Mouse (Mus musculus): Measurements from ENCODE around the gene Ap4b1. TPM values are rescaled to one million over a fixed set of nuclear protein-coding genes. Genes with fewer than 3 reads are reported as not detected.

The Ap4b1 gene
- total RNA-seq, 1 experiment = 12.8 TPM

DNA sequence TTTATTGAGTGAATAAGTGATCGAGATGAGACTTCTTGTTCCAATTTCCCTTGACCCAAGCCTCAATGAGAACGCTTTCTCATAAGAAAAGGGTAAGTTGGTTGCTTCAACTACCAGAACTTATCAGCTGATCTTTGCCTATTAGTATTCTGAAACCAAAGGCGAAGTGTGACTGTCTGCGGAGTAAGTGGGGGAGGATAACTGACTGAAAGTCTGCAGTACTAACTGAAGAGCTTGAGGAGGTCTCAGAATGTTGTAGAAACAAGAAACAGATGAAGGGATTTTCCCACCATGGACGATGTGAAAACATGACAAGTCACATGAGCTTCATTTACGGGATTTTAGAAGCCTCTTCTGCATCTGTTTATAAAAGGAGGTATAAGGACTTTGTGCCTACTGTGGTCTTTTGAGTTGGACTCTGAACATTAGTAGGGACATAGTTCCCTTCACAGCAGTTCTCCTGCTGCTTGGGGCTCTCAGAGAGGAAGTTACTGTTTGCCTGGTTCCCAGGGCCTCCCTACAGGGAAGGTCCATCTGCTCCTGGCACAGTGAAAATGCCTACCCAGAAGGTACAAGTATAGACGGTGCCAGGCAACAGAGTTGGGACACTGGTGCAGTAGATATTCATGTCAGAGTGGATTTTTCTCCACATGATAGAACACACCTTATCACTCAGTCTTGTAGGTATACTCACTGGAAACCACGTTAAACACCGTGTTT lies 41.5 kb downstream of the Ap4b1 start:
- peaks cover 0 to 3% of the 10 kb centered on the region in 2 experiments; a peak in 2 of 4 replicates for H3K4me1 ChIP-seq (ENCODE audit: control insufficient read depth in 2 of 2, insufficient read depth in 2 of 2, low read length in 2 of 2, poor library complexity in 1 of 2)
- H3K36me3 ChIP-seq (ENCODE audit: control insufficient read depth, insufficient read depth, low read length, poor library complexity, severe bottlenecking) = no peaks in the 10 kb centered on the region
- TF ChIP-seq CHD2 (IDR thresholded peaks at IDR 0.05; ENCODE audit: low read depth, low read length) (no peak; the same call in 1 of the 2 replicates), ZNF384 (IDR thresholded peaks at IDR 0.05; ENCODE audit: low read depth, low read length) (no peak), MAFK (IDR thresholded peaks at IDR 0.05; ENCODE audit: insufficient read depth, low read depth, low read length) (no peak), HCFC1 (IDR thresholded peaks at IDR 0.05; ENCODE audit: borderline replicate concordance, insufficient read depth, low read length) (no peak), ZC3H11A (IDR thresholded peaks at IDR 0.05; ENCODE audit: borderline replicate concordance, low read depth, low read length) (no peak)
- H3K9me3 ChIP-seq (ENCODE audit: control insufficient read depth, insufficient read depth, low read depth, low read length) = no peaks in the 10 kb centered on the region
- no peak overlapping the region for H3K4me3 ChIP-seq (ENCODE audit: insufficient read depth in 1 of 2, low read depth in 1 of 2, low read length in 2 of 2, poor library complexity in 1 of 2, severe bottlenecking in 1 of 2)
- no peak overlapping the region for H3K27ac ChIP-seq (ENCODE audit: insufficient read depth, low read depth, low read length, poor library complexity, severe bottlenecking)
- in situ Hi-C loops (cut with MboI; ENCODE audit: low sequenced_read_pairs in 2 of 2, unreplicated experiment in 2 of 2) = no loop called here
- no peak overlapping the region for H3K9ac ChIP-seq (ENCODE audit: insufficient read depth, low read depth, low read length, poor library complexity, severe bottlenecking)
- peak; percentile 46 for DNase-seq (ENCODE audit: low read depth, low spot score)

DNA sequence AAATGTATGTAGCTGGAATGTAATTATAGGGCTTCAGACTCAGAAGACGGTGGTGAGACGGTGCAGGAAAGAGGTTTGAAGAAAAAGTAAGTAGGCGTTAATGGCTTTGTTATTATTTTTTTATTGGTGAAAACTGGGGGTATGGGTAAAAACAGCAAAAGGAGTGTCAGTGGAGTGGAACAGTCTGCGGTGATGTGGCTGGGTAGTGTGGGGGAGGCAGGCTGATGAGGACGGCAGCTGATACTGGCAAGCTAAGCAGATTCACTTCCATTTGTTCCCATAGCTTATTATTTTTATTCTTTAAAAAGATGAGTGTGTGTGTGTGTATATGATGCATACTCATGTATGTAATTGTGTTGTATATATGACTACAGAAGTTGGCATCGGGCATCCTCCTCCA lies 42.2 kb downstream of the Ap4b1 start:
- in situ Hi-C loops (cut with MboI; ENCODE audit: low sequenced_read_pairs in 2 of 2, unreplicated experiment in 2 of 2) = no loop called here
- no peak for TF ChIP-seq MAFK (IDR thresholded peaks at IDR 0.05; ENCODE audit: insufficient read depth, low read depth, low read length)
- TF ChIP-seq CHD2 (IDR thresholded peaks at IDR 0.05; ENCODE audit: low read depth, low read length) = no peak
- TF ChIP-seq ZNF384 (IDR thresholded peaks at IDR 0.05; ENCODE audit: low read depth, low read length) = no peak
- TF ChIP-seq ZC3H11A (IDR thresholded peaks at IDR 0.05; ENCODE audit: borderline replicate concordance, low read depth, low read length) = no peak
- TF ChIP-seq HCFC1 (IDR thresholded peaks at IDR 0.05; ENCODE audit: borderline replicate concordance, insufficient read depth, low read length) = no peak

DNA sequence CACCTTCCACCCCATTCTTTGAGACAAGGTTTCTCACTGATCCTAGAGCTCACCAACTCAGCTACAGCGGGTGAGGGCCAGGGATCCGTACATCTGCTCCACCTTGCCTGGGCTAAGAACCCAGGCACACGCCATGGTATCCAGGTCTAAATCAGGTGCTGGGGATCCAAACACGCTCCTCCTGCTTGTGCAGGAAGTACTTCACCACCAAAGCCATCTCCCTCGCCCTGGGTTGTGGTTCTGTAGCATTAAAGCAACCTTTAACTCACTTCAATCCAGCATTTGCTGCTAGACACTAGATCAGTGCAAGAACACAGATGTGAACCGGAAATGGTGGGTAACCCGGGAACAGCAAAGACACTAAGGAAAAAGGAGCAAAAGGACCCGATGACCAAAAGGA lies 42.6 kb downstream of the Ap4b1 start:
- H3K9ac ChIP-seq (ENCODE audit: insufficient read depth, low read depth, low read length, poor library complexity, severe bottlenecking) = no peak overlapping the region
- TF ChIP-seq MAFK (IDR thresholded peaks at IDR 0.05; ENCODE audit: insufficient read depth, low read depth, low read length) = no peak
- no peak for TF ChIP-seq ZC3H11A (IDR thresholded peaks at IDR 0.05; ENCODE audit: borderline replicate concordance, low read depth, low read length)
- no peak for TF ChIP-seq CHD2 (IDR thresholded peaks at IDR 0.05; ENCODE audit: low read depth, low read length)
- peaks cover 0 to 3% of the 10 kb centered on the region in 2 experiments; a peak in 2 of 4 replicates for H3K4me1 ChIP-seq (ENCODE audit: control insufficient read depth in 2 of 2, insufficient read depth in 2 of 2, low read length in 2 of 2, poor library complexity in 1 of 2)
- H3K27ac ChIP-seq (ENCODE audit: insufficient read depth, low read depth, low read length, poor library complexity, severe bottlenecking) = no peak overlapping the region
- DNase-seq (ENCODE audit: low read depth, low spot score) = no peak
- no peak overlapping the region for H3K4me3 ChIP-seq (ENCODE audit: insufficient read depth in 1 of 2, low read depth in 1 of 2, low read length in 2 of 2, poor library complexity in 1 of 2, severe bottlenecking in 1 of 2)
- H3K9me3 ChIP-seq (ENCODE audit: control insufficient read depth, insufficient read depth, low read depth, low read length) = no peaks in the 10 kb centered on the region
- in situ Hi-C loops (cut with MboI; ENCODE audit: low sequenced_read_pairs in 2 of 2, unreplicated experiment in 2 of 2) = no loop called here
- no peaks in the 10 kb centered on the region for H3K36me3 ChIP-seq (ENCODE audit: control insufficient read depth, insufficient read depth, low read length, poor library complexity, severe bottlenecking)

More for the DNA sequence above, 42.2 kb downstream of the Ap4b1 start:
- H3K27ac ChIP-seq (ENCODE audit: insufficient read depth, low read depth, low read length, poor library complexity, severe bottlenecking) = no peak overlapping the region
- H3K9me3 ChIP-seq (ENCODE audit: control insufficient read depth, insufficient read depth, low read depth, low read length) = no peaks in the 10 kb centered on the region
- no peak overlapping the region for H3K9ac ChIP-seq (ENCODE audit: insufficient read depth, low read depth, low read length, poor library complexity, severe bottlenecking)
- H3K36me3 ChIP-seq (ENCODE audit: control insufficient read depth, insufficient read depth, low read length, poor library complexity, severe bottlenecking) = no peaks in the 10 kb centered on the region
- no peak for DNase-seq (ENCODE audit: low read depth, low spot score)
- H3K4me1 ChIP-seq (ENCODE audit: control insufficient read depth in 2 of 2, insufficient read depth in 2 of 2, low read length in 2 of 2, poor library complexity in 1 of 2) = peaks cover 0 to 3% of the 10 kb centered on the region in 2 experiments; a peak in 2 of 4 replicates
- H3K4me3 ChIP-seq (ENCODE audit: insufficient read depth in 1 of 2, low read depth in 1 of 2, low read length in 2 of 2, poor library complexity in 1 of 2, severe bottlenecking in 1 of 2) = no peak overlapping the region

DNA sequence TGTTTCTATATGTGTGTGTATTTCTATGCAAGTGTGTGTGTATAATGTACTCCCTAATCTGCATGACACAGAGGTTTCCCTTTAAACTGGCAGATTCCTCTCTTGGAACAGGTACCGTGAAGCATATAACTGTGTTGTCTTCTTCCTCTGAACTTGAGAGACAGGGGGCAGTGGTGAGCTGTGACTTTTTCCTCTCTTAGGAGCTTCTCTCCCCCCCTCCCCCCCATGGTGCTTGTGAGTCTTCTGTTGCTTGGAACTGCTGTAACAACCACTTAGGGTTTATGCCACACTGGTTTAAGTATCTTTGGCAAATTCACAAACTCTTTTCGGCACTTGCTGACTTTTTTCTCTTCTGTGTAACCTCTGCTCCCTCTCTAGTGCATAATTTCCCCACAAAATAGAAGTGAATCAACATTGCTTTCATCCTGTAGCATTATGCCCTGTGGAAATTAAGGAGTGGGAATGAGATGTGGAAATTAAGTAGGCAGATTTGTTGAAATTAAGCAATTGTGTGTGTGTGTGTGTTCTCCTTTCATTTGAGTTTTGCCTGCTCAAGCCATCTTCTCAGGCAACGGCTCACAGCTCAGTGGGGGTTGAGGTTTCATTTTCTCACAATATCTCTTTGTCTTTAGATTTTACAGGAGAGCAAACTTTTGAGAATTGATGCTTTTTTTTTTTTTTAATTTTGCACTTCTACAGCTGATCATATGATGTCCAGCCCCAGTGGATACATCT lies 43.4 kb downstream of the Ap4b1 start:
- peak; percentile 81 for DNase-seq (ENCODE audit: low read depth, low spot score)
- TF ChIP-seq CHD2 (IDR thresholded peaks at IDR 0.05; ENCODE audit: low read depth, low read length) = no peak
- no peak for TF ChIP-seq MAFK (IDR thresholded peaks at IDR 0.05; ENCODE audit: insufficient read depth, low read depth, low read length)
- TF ChIP-seq ZNF384 (IDR thresholded peaks at IDR 0.05; ENCODE audit: low read depth, low read length) = no peak
- no peak for TF ChIP-seq HCFC1 (IDR thresholded peaks at IDR 0.05; ENCODE audit: borderline replicate concordance, insufficient read depth, low read length)
- TF ChIP-seq ZC3H11A (IDR thresholded peaks at IDR 0.05; ENCODE audit: borderline replicate concordance, low read depth, low read length) = no peak
- H3K36me3 ChIP-seq (ENCODE audit: control insufficient read depth, insufficient read depth, low read length, poor library complexity, severe bottlenecking) = no peaks in the 10 kb centered on the region
- H3K27ac ChIP-seq (ENCODE audit: insufficient read depth, low read depth, low read length, poor library complexity, severe bottlenecking) = no peak overlapping the region
- H3K4me3 ChIP-seq (ENCODE audit: insufficient read depth in 1 of 2, low read depth in 1 of 2, low read length in 2 of 2, poor library complexity in 1 of 2, severe bottlenecking in 1 of 2) = no peak overlapping the region
- H3K9ac ChIP-seq (ENCODE audit: insufficient read depth, low read depth, low read length, poor library complexity, severe bottlenecking) = no peak overlapping the region
- no peaks in the 10 kb centered on the region for H3K9me3 ChIP-seq (ENCODE audit: control insufficient read depth, insufficient read depth, low read depth, low read length)
- in situ Hi-C loops (cut with MboI; ENCODE audit: low sequenced_read_pairs in 2 of 2, unreplicated experiment in 2 of 2) = no loop called here
- H3K4me1 ChIP-seq (ENCODE audit: control insufficient read depth in 2 of 2, insufficient read depth in 2 of 2, low read length in 2 of 2, poor library complexity in 1 of 2) = peaks cover 0 to 3% of the 10 kb centered on the region in 2 experiments; a peak in 2 of 4 replicates

Measured in ES-E14 (cell line).